Mouse (Mus musculus): Measurements from ENCODE around the gene Lcor. TPM values are rescaled to one million over a fixed set of nuclear protein-coding genes. Genes with fewer than 3 reads are reported as not detected.

The Lcor gene
- polyA plus RNA-seq, 1 experiment = 0.16 TPM

- no peaks in the 10 kb centered on the region; the same call in 1 of the 2 replicates for H3K36me3 ChIP-seq (ENCODE audit: control insufficient read depth)
These were observed 109.4 kb downstream of the Lcor start for GRCm38 (mm10) chr19:41591808-41592207.

GRCm38 (mm10) chr19:41597170-41597894 is 114.9 kb downstream of the Lcor start:
- TF ChIP-seq TAL1 (IDR thresholded peaks at IDR 0.05; ENCODE audit: low read length) (no peak), GATA1 (IDR thresholded peaks at IDR 0.05; ENCODE audit: low read length) (no peak)
- Histone ChIP-seq H3K36me3 (ENCODE audit: control insufficient read depth) (no peaks in the 10 kb centered on the region), H3K9me3 (ENCODE audit: control insufficient read depth, low read length) (no peaks in the 10 kb centered on the region), H3K4me1 (ENCODE audit: control insufficient read depth) (no peaks in the 10 kb centered on the region), H3K27me3 (ENCODE audit: control insufficient read depth) (no peaks in the 10 kb centered on the region), H3K4me3 (replicated peaks) (no peak overlapping the region)

More at GRCm38 (mm10) chr19:41591808-41592207, 109.4 kb downstream of the Lcor start:
- Histone ChIP-seq H3K4me1 (ENCODE audit: control insufficient read depth) (no peaks in the 10 kb centered on the region), H3K4me3 (replicated peaks) (no peak overlapping the region), H3K27me3 (ENCODE audit: control insufficient read depth) (no peaks in the 10 kb centered on the region), H3K9me3 (ENCODE audit: control insufficient read depth, low read length) (no peaks in the 10 kb centered on the region)
- TF ChIP-seq GATA1 (IDR thresholded peaks at IDR 0.05; ENCODE audit: low read length) (no peak), TAL1 (IDR thresholded peaks at IDR 0.05; ENCODE audit: low read length) (no peak)

- no peaks in the 10 kb centered on the region for H3K27me3 ChIP-seq (ENCODE audit: control insufficient read depth)
- no peak for TF ChIP-seq TAL1 (IDR thresholded peaks at IDR 0.05; ENCODE audit: low read length)
- TF ChIP-seq GATA1 (IDR thresholded peaks at IDR 0.05; ENCODE audit: low read length) = no peak
These were observed 118.2 kb downstream of the Lcor start for GRCm38 (mm10) chr19:41600647-41601046.

GRCm38 (mm10) chr19:41606208-41606987 is 124.0 kb downstream of the Lcor start:
- Histone ChIP-seq H3K9me3 (ENCODE audit: control insufficient read depth, low read length) (peaks cover 7% of the 10 kb centered on the region), H3K36me3 (ENCODE audit: control insufficient read depth) (no peaks in the 10 kb centered on the region), H3K4me3 (replicated peaks) (no peak overlapping the region), H3K4me1 (ENCODE audit: control insufficient read depth) (no peaks in the 10 kb centered on the region), H3K27me3 (ENCODE audit: control insufficient read depth) (no peaks in the 10 kb centered on the region)
- TF ChIP-seq GATA1 (IDR thresholded peaks at IDR 0.05; ENCODE audit: low read length) (no peak), TAL1 (IDR thresholded peaks at IDR 0.05; ENCODE audit: low read length) (no peak)

More at GRCm38 (mm10) chr19:41600647-41601046, 118.2 kb downstream of the Lcor start:
- Histone ChIP-seq H3K4me1 (ENCODE audit: control insufficient read depth) (no peaks in the 10 kb centered on the region), H3K9me3 (ENCODE audit: control insufficient read depth, low read length) (no peaks in the 10 kb centered on the region), H3K36me3 (ENCODE audit: control insufficient read depth) (no peaks in the 10 kb centered on the region), H3K4me3 (replicated peaks) (no peak overlapping the region)

- H3K27me3 ChIP-seq (ENCODE audit: control insufficient read depth) = no peaks in the 10 kb centered on the region
These were observed 129.2 kb downstream of the Lcor start for GRCm38 (mm10) chr19:41611683-41612082.

More at GRCm38 (mm10) chr19:41611683-41612082, 129.2 kb downstream of the Lcor start:
- Histone ChIP-seq H3K4me3 (replicated peaks) (no peak overlapping the region), H3K9me3 (ENCODE audit: control insufficient read depth, low read length) (peaks cover 7% of the 10 kb centered on the region), H3K36me3 (ENCODE audit: control insufficient read depth) (no peaks in the 10 kb centered on the region), H3K4me1 (ENCODE audit: control insufficient read depth) (no peaks in the 10 kb centered on the region)
- TF ChIP-seq GATA1 (IDR thresholded peaks at IDR 0.05; ENCODE audit: low read length) (no peak), TAL1 (IDR thresholded peaks at IDR 0.05; ENCODE audit: low read length) (no peak)

Other genes starting within 250 kb of the Lcor start
- 0.23 and 0.39 TPM in 2 replicates for gene Tm9sf3, start 218.6 kb upstream of the Lcor start, polyA plus RNA-seq (2012)
- 0.05 and 0.06 TPM in 2 replicates for gene Pik3ap1, start 97.5 kb upstream of the Lcor start, polyA plus RNA-seq (2012)
- gene Gm340, start 99.7 kb downstream of the Lcor start, polyA plus RNA-seq (2012) = 0.09 and 0.24 TPM in 2 replicates